Mouse (Mus musculus) C2C12 (cell line): Measurements from ENCODE around the gene Cnst.

ENCODE experiments used
- CTCF ChIP-seq: IDR thresholded peaks from one replicate; pipeline ENCODE4 v1.5.1; 2011; ENCODE audit not compliant: control insufficient read depth, insufficient read depth, insufficient read length
- MAX ChIP-seq: IDR thresholded peaks from one replicate; pipeline ENCODE4 v1.6.1; 2011; ENCODE audit warnings: mild to moderate bottlenecking, control low read depth

GRCm38 (mm10) chr1:179584220-179584619 lies 38.0 kb downstream of the Cnst start:
- TF ChIP-seq CTCF, result no peak
- TF ChIP-seq MAX, result no peak
